ENCODE assay signal across 8 mouse cellular contexts in the genomic region with DNA sequence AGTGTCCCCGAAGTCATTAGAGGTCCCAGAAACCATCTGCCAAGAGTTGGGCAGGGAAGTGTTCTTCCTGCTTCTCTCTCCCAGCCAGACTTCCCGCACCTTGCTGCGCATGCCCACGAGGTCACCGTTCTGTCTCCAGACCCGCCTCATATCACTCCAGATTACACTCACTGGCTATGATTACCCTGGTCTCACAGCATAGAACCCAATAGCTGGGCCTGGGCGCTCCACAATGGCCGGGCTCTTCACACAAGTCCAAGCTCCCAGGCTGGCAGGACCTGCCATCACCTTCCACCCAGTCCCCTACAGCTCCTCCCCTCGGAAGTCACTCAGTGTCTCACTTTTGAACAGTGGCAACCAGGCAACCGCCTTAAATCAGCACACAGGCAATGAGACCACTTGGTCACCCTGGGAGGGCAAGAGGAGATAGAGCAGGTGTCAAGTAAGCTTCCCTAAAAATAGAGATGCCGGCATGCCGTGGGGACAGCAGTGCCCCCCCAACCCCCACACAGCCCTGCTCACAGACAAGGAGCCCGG. TPM values are rescaled to one million over a fixed set of nuclear protein-coding genes. Genes with fewer than 3 reads are reported as not detected.
A peak's percentile ranks its signal among the peaks of the same experiment; 100 is the strongest.
DNase-seq lines count a peak whose midpoint lies in the region; ATAC-seq and TF ChIP-seq lines count a peak whose summit lies in the region.

No protein-coding gene starts in this region.

- peak overlapping the region; percentile 91 for H3K4me2 ChIP-seq in limb, embryonic 14.5 days (replicated peaks; ENCODE audit: low read depth, low read length, severe bottlenecking)
- H3K4me2 ChIP-seq in midbrain, embryonic 16.5 days (ENCODE audit: low read length): peak overlapping the region; percentile 99

- ATAC-seq in limb, embryonic 14.5 days (ENCODE audit: low FRiP score, low read depth): no peak
- ATAC-seq in midbrain, embryonic 16.5 days: no peak
- no peak for ATAC-seq in granulocyte monocyte progenitor cell, adult 5-6 weeks (replicated peaks; ENCODE audit: poor library complexity, severe bottlenecking)
- ATAC-seq in activated CD4-positive, CD25-positive, alpha-beta regulatory T cell, adult 4 months: no peak

- peaks cover 28% of the 10 kb centered on the region for H3K4me1 ChIP-seq in limb, embryonic 14.5 days (ENCODE audit: control insufficient read depth, insufficient read depth, low read length)
- H3K4me1 ChIP-seq in midbrain, embryonic 16.5 days (ENCODE audit: control insufficient read depth, insufficient read depth, low read length): peaks cover 10% of the 10 kb centered on the region; the same call in 1 of the 2 replicates

- intact Hi-C loops in left cerebral cortex, postnatal 4 days (cut with DNase I): no loop called here

- no peaks in the 10 kb centered on the region for H3K36me3 ChIP-seq in limb, embryonic 14.5 days (ENCODE audit: control insufficient read depth, insufficient read depth, low read length)
- H3K36me3 ChIP-seq in midbrain, embryonic 16.5 days (ENCODE audit: control insufficient read depth, insufficient read depth, low read length): no peaks in the 10 kb centered on the region

- no peaks in the 10 kb centered on the region; the same call in 1 of the 2 replicates for H3K27me3 ChIP-seq in limb, embryonic 14.5 days (ENCODE audit: control insufficient read depth, insufficient read depth, low read length)
- H3K27me3 ChIP-seq in midbrain, embryonic 16.5 days (ENCODE audit: control insufficient read depth, insufficient read depth, low read depth, low read length): no peaks in the 10 kb centered on the region

- no peaks in the 10 kb centered on the region for H3K9me3 ChIP-seq in limb, embryonic 14.5 days (ENCODE audit: control insufficient read depth, low read length)
- H3K9me3 ChIP-seq in midbrain, embryonic 16.5 days (replicated peaks; ENCODE audit: control insufficient read depth, low read length, poor library complexity, severe bottlenecking): no peaks in the 10 kb centered on the region

- WGBS in limb, embryonic 14.5 days: 63% methylated on average over 12 of the region's 13 CpGs
- 73% methylated on average over 13 of the region's 13 CpGs for WGBS in midbrain, embryonic 16.5 days

- H3K4me3 ChIP-seq in limb, embryonic 14.5 days (replicated peaks; ENCODE audit: low read length): peak overlapping the region; percentile 42
- peak overlapping the region; percentile 56 for H3K4me3 ChIP-seq in midbrain, embryonic 16.5 days (ENCODE audit: low read depth, low read length)

- DNase-seq in urinary bladder, postnatal 36 days (ENCODE audit: low spot score in 2 of 2): peak; percentile 47 to 49
- DNase-seq in urinary bladder, postnatal 10 days (ENCODE audit: low spot score): no peak
- DNase-seq in heart, adult 8-10 months (ENCODE audit: low spot score): peak; percentile 66
- no peak for DNase-seq in limb, embryonic 14.5 days (ENCODE audit: low spot score)
- no peak for DNase-seq in left cerebral cortex, postnatal 4 days

- no peak overlapping the region; the same call in 1 of the 2 replicates for H3K27ac ChIP-seq in limb, embryonic 14.5 days (replicated peaks; ENCODE audit: low read depth, low read length)
- no peak overlapping the region for H3K27ac ChIP-seq in midbrain, embryonic 16.5 days (ENCODE audit: low read length)

- TF ChIP-seq POLR2A in limb, embryonic 14.5 days (IDR thresholded peaks at IDR 0.05; ENCODE audit: borderline replicate concordance, extremely low read depth, insufficient read depth, insufficient read length): no peak

- peak overlapping the region; percentile 46 for H3K9ac ChIP-seq in limb, embryonic 14.5 days (ENCODE audit: low read depth, low read length, severe bottlenecking)
- H3K9ac ChIP-seq in midbrain, embryonic 16.5 days (ENCODE audit: low read depth, low read length): peak overlapping the region; percentile 81

RNA-seq across cellular contexts. Expression of a gene that starts 55.6 kb away (rescaled TPM):
- total RNA-seq in heart, adult 8-10 months (2022): 1 to 10 TPM in 1 of 4 experiments, under 1 TPM in 3; 0.92 to 1.3 (median 0.93) TPM
- polyA plus RNA-seq in limb, embryonic 14.5 days (2012; rRNA removed): 4.3 and 4.6 TPM in 2 replicates
- polyA plus RNA-seq in limb, embryonic 14.5 days (2014; fragmentation: Nextera tagmentation; extraction: Ambion mirVana): 0.67 and 0.72 TPM in 2 replicates
- polyA plus RNA-seq in midbrain, embryonic 16.5 days (2015; fragmentation: Nextera tagmentation; extraction: Ambion mirVana): 0.60 and 2.3 TPM in 2 replicates
- 1 to 10 TPM; 3.9 to 4.2 TPM for total RNA-seq in left cerebral cortex, postnatal 4 days (2021)
- total RNA-seq in granulocyte monocyte progenitor cell, adult 5-6 weeks (2014; fragmentation: Nextera tagmentation): not detected in 2 replicates
- not detected in 2 replicates for total RNA-seq in granulocyte monocyte progenitor cell, adult 5-6 weeks (2017)
- polyA plus RNA-seq in activated CD4-positive, CD25-positive, alpha-beta regulatory T cell, adult 4 months (2017; shearing (Covaris generic)): not detected

Comparison
In these comparisons a context has a peak if more than half of its experiments do, and no peak if none do; other contexts are left out.
1. DNase-seq: peak in urinary bladder, postnatal 36 days (2 of 2) and heart, adult 8-10 months (single experiment); none in urinary bladder, postnatal 10 days (single experiment), limb, embryonic 14.5 days (single experiment) and left cerebral cortex, postnatal 4 days (single experiment).